Mouse (Mus musculus) bone marrow, adult 2 months (tissue): Measurements from ENCODE around the gene Cers5.

Experiments
- CTCF ChIP-seq: fragments of 200-500 bp; IDR thresholded peaks from 2 replicates; pipeline ENCODE4 v1.5.1; 2011; ENCODE audit warnings: low read length, control low read depth; ENCODE audit not compliant: control insufficient read depth, insufficient read depth
- POLR2A ChIP-seq: fragments of 200-500 bp; IDR thresholded peaks from 2 replicates; pipeline ENCODE4 v1.6.1; 2011; ENCODE audit warnings: low read depth, mild to moderate bottlenecking, control low read depth, low read length, borderline replicate concordance; ENCODE audit not compliant: control insufficient read depth

- TF ChIP-seq CTCF (no peak), POLR2A (no peak)
Observed at GRCm38 (mm10) chr15:99771601-99772276, 946 bp downstream of the Cers5 start.
